Mouse (Mus musculus): ENCODE measurements around the gene Erp29. TPM values are rescaled to one million over a fixed set of nuclear protein-coding genes. Genes with fewer than 3 reads are reported as not detected.

The Erp29 gene
- polyA plus RNA-seq, 1 experiment from 2014 or later: 173 TPM

- peak overlapping the region; percentile 58; the same call in 1 of the 2 replicates for H3K27ac ChIP-seq
- H3K36me3 ChIP-seq: no peaks in the 10 kb centered on the region
Observed at GRCm38 (mm10) chr5:121398146-121398964, 54.0 kb downstream of the Erp29 start.

GRCm38 (mm10) chr5:121397187-121398145, 54.8 kb downstream of the Erp29 start, which contains the start of gene Naa25:
TSS of gene Naa25 (plus strand) at chr5:121397936.
- peak; percentile 96 for ATAC-seq
- peak within 1 kb of the TSS; percentile 75 for H3K9ac ChIP-seq
- H3K27me3 ChIP-seq (replicated peaks): no peaks in the 10 kb centered on the region
- peaks cover 19% of the 10 kb centered on the region for H3K4me1 ChIP-seq (replicated peaks)
- peak within 1 kb of the TSS; percentile 80 for H3K4me3 ChIP-seq (replicated peaks)
- H3K36me3 ChIP-seq: no peaks in the 10 kb centered on the region
- H3K9me3 ChIP-seq: no peaks in the 10 kb centered on the region
- WGBS: 9% methylated on average over 53 of the region's 53 CpGs
- H3K27ac ChIP-seq: peak within 1 kb of the TSS; percentile 88
- H3K4me2 ChIP-seq (replicated peaks): peak within 1 kb of the TSS; percentile 92

More at GRCm38 (mm10) chr5:121398146-121398964, 54.0 kb downstream of the Erp29 start:
- peak; percentile 85 for ATAC-seq
- Histone ChIP-seq H3K4me2 (replicated peaks) (peak overlapping the region; percentile 92), H3K9me3 (no peaks in the 10 kb centered on the region), H3K4me1 (replicated peaks) (peaks cover 19% of the 10 kb centered on the region), H3K27me3 (replicated peaks) (no peaks in the 10 kb centered on the region), H3K4me3 (replicated peaks) (peak overlapping the region; percentile 80), H3K9ac (peak overlapping the region; percentile 75)
- under 1% methylated on average over 67 of the region's 67 CpGs for WGBS

GRCm38 (mm10) chr5:121395621-121396020, 56.7 kb downstream of the Erp29 start:
- no peak overlapping the region for H3K27ac ChIP-seq
- no peaks in the 10 kb centered on the region for H3K36me3 ChIP-seq
- H3K4me1 ChIP-seq (replicated peaks): peaks cover 15% of the 10 kb centered on the region
- H3K9me3 ChIP-seq: no peaks in the 10 kb centered on the region
- no peak for ATAC-seq
- WGBS: 75% methylated on average over 5 of the region's 5 CpGs
- no peak overlapping the region for H3K4me2 ChIP-seq (replicated peaks)
- H3K27me3 ChIP-seq (replicated peaks): no peaks in the 10 kb centered on the region
- no peak overlapping the region for H3K4me3 ChIP-seq (replicated peaks)
- H3K9ac ChIP-seq: no peak overlapping the region

- Histone ChIP-seq H3K27me3 (replicated peaks) (no peaks in the 10 kb centered on the region), H3K27ac (no peak overlapping the region), H3K4me1 (replicated peaks) (no peaks in the 10 kb centered on the region), H3K4me3 (replicated peaks) (no peak overlapping the region), H3K9ac (no peak overlapping the region), H3K36me3 (no peaks in the 10 kb centered on the region), H3K9me3 (no peaks in the 10 kb centered on the region), H3K4me2 (replicated peaks) (no peak overlapping the region)
- ATAC-seq: no peak
- WGBS: 76% methylated on average over 3 of the region's 3 CpGs
Observed at GRCm38 (mm10) chr5:121393402-121393801, 58.9 kb downstream of the Erp29 start.

GRCm38 (mm10) chr5:121392667-121393380, 59.5 kb downstream of the Erp29 start:
- ATAC-seq: no peak
- H3K4me1 ChIP-seq (replicated peaks): no peaks in the 10 kb centered on the region
- H3K27me3 ChIP-seq (replicated peaks): no peaks in the 10 kb centered on the region
- H3K4me2 ChIP-seq (replicated peaks): no peak overlapping the region
- H3K27ac ChIP-seq: no peak overlapping the region
- no peaks in the 10 kb centered on the region for H3K36me3 ChIP-seq
- no peak overlapping the region for H3K9ac ChIP-seq
- WGBS: 56% methylated on average over 16 of the region's 16 CpGs
- H3K4me3 ChIP-seq (replicated peaks): no peak overlapping the region
- H3K9me3 ChIP-seq: no peaks in the 10 kb centered on the region

GRCm38 (mm10) chr5:121389691-121390090, 62.6 kb downstream of the Erp29 start:
- no peak overlapping the region for H3K4me2 ChIP-seq (replicated peaks)
- no peak overlapping the region for H3K9ac ChIP-seq
- H3K9me3 ChIP-seq: no peaks in the 10 kb centered on the region
- H3K36me3 ChIP-seq: no peaks in the 10 kb centered on the region
- H3K4me3 ChIP-seq (replicated peaks): no peak overlapping the region
- H3K27ac ChIP-seq: no peak overlapping the region
- no peaks in the 10 kb centered on the region for H3K27me3 ChIP-seq (replicated peaks)
- peaks cover 7% of the 10 kb centered on the region; the same call in 1 of the 2 replicates for H3K4me1 ChIP-seq (replicated peaks)
- no peak for ATAC-seq

GRCm38 (mm10) chr5:121389106-121389505, 63.2 kb downstream of the Erp29 start:
- Histone ChIP-seq H3K4me2 (replicated peaks) (no peak overlapping the region), H3K9me3 (no peaks in the 10 kb centered on the region), H3K4me3 (replicated peaks) (no peak overlapping the region), H3K27ac (no peak overlapping the region), H3K27me3 (replicated peaks) (no peaks in the 10 kb centered on the region), H3K4me1 (replicated peaks) (peaks cover 10% of the 10 kb centered on the region; the same call in 1 of the 2 replicates), H3K36me3 (no peaks in the 10 kb centered on the region), H3K9ac (no peak overlapping the region)
- ATAC-seq: no peak
- WGBS: 69% methylated on average over 7 of the region's 7 CpGs

GRCm38 (mm10) chr5:121387126-121387525, 65.2 kb downstream of the Erp29 start:
- 43% methylated on average over 4 of the region's 4 CpGs for WGBS
- no peak overlapping the region for H3K4me3 ChIP-seq (replicated peaks)
- no peaks in the 10 kb centered on the region for H3K36me3 ChIP-seq
- no peak for ATAC-seq
- H3K9me3 ChIP-seq: no peaks in the 10 kb centered on the region
- H3K27me3 ChIP-seq (replicated peaks): no peaks in the 10 kb centered on the region
- H3K27ac ChIP-seq: no peak overlapping the region
- H3K9ac ChIP-seq: no peak overlapping the region
- H3K4me1 ChIP-seq (replicated peaks): peaks cover 14% of the 10 kb centered on the region; the same call in 1 of the 2 replicates
- H3K4me2 ChIP-seq (replicated peaks): no peak overlapping the region

- Histone ChIP-seq H3K4me2 (replicated peaks) (peak overlapping the region; percentile 82), H3K9me3 (no peaks in the 10 kb centered on the region), H3K4me3 (replicated peaks) (peak overlapping the region; percentile 61), H3K36me3 (peaks cover 6% of the 10 kb centered on the region), H3K4me1 (replicated peaks) (peaks cover 14% of the 10 kb centered on the region; the same call in 1 of the 2 replicates), H3K27ac (no peak overlapping the region), H3K27me3 (replicated peaks) (no peaks in the 10 kb centered on the region), H3K9ac (no peak overlapping the region)
- 31% methylated on average over 22 of the region's 22 CpGs for WGBS
- ATAC-seq: no peak
Observed at GRCm38 (mm10) chr5:121386120-121386909, 66.0 kb downstream of the Erp29 start.

- under 1% methylated on average over 31 of the region's 45 CpGs for WGBS
- no peaks in the 10 kb centered on the region for H3K27me3 ChIP-seq (replicated peaks)
- H3K9ac ChIP-seq: peak within 1 kb of the TSS; percentile 66
- H3K9me3 ChIP-seq: no peaks in the 10 kb centered on the region
- peak within 1 kb of the TSS; percentile 61 for H3K4me3 ChIP-seq (replicated peaks)
- H3K4me2 ChIP-seq (replicated peaks): peak within 1 kb of the TSS; percentile 82
- H3K36me3 ChIP-seq: peaks cover 13% of the 10 kb centered on the region
- H3K4me1 ChIP-seq (replicated peaks): peaks cover 14% of the 10 kb centered on the region; the same call in 1 of the 2 replicates
- ATAC-seq: peak; percentile 97
- peak within 1 kb of the TSS; percentile 80 for H3K27ac ChIP-seq
Observed at GRCm38 (mm10) chr5:121385461-121386119, 66.7 kb downstream of the Erp29 start, which contains the start of gene Trafd1. TSS of gene Trafd1 (minus strand) at chr5:121385632.

Measured in intestine, embryonic 15.5 days (tissue).